Mouse (Mus musculus) E14TG2a.4 (cell line): ENCODE data around the gene Rsph1.

Experiments
- CTCF ChIP-seq: conservative IDR thresholded peaks from 2 replicates; pipeline ENCODE4 v1.5.1; 2014; ENCODE audit warnings: low read length
- NANOG ChIP-seq: IDR thresholded peaks from 2 replicates; pipeline ENCODE4 v1.6.1; 2014; ENCODE audit warnings: borderline replicate concordance, low read length, mixed read lengths

- no peak for TF ChIP-seq NANOG
- no peak for TF ChIP-seq CTCF
Measured at GRCm38 (mm10) chr17:31280269-31280668, 3.1 kb upstream of the Rsph1 start.
